Mouse (Mus musculus): Measurements from ENCODE around the gene Gm10720.
"Not testable (repeated sequence)": the region's sequence is repeated elsewhere in the genome, so short reads cannot be mapped to it uniquely, and the experiment has no call there.

Gene Gm10720

DNA sequence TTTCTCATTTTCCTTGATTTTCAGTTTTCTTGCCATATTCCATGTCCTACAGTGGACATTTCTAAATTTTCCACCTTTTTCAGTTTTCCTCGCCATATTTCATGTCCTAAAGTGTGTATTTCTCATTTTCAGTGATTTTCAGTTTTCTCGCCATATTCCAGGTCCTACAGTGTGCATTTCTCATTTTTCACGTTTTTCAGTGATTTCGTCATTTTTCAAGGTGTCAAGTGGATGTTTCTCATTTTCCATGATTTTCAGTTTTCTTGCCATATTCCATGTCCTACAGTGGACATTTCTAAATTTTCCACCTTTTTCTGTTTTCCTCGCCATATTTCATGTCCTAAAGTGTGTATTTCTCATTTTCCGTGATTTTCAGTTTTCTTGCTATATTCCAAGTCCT, 10.2 kb downstream of the Gm10720 start:
- DNase-seq (ENCODE audit: low spot score): peak; percentile 76

DNA sequence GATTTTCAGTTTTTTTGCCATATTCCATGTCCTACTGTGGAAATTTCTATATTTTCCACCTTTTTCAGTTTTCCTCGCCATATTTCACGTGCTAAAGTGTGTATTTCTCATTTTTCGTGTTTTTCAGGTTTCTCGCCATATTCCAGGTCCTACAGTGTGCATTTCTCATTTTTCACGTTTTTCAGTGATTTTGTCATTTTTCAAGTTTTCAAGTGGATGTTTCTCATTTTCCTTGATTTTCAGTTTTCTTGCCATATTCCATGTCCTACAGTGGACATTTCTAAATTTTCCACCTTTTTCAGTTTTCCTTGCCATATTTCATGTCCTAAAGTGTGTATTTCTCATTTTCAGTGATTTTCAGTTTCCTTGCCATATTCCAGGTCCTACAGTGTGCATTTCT, 10.7 kb downstream of the Gm10720 start:
- not testable (repeated sequence) for DNase-seq (ENCODE audit: low spot score)

DNA sequence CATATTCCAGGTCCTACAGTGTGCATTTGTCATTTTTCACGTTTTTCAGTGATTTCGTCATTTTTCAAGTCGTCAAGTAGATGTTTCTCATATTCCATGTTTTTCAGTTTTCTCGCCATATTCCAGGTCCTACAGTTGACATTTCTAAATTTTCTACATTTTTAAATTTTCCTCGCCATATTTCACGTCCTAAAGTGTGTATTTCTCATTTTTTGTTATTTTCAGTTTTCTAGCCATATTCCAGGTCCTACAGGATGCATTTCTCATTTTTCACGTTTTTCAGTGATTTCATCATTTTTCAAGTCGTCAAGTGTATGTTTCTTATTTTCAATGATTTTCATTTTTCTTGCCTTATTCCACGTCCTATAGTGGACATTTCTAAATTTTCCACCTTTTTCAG, 11.3 kb downstream of the Gm10720 start:
- DNase-seq (ENCODE audit: low spot score): not testable (repeated sequence)

DNA sequence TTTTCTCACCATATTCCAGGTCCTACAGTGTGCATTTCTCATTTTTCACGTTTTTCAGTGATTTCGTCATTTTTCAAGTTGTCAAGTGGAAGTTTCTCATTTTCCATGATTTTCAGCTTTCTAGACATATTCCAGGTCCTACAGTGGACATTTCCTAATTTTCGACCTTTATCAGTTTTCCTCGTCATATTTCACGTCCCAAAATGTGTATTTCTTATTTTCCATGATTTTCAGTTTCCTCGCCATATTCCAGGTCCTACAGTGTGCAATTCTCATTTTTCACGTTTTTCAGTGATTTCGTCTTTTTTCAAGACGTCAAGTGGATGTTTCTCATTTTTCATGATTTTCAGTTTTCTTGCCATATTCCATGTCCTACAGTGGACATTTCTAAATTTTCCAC, 11.7 kb downstream of the Gm10720 start:
- not testable (repeated sequence) for DNase-seq (ENCODE audit: low spot score)

DNA sequence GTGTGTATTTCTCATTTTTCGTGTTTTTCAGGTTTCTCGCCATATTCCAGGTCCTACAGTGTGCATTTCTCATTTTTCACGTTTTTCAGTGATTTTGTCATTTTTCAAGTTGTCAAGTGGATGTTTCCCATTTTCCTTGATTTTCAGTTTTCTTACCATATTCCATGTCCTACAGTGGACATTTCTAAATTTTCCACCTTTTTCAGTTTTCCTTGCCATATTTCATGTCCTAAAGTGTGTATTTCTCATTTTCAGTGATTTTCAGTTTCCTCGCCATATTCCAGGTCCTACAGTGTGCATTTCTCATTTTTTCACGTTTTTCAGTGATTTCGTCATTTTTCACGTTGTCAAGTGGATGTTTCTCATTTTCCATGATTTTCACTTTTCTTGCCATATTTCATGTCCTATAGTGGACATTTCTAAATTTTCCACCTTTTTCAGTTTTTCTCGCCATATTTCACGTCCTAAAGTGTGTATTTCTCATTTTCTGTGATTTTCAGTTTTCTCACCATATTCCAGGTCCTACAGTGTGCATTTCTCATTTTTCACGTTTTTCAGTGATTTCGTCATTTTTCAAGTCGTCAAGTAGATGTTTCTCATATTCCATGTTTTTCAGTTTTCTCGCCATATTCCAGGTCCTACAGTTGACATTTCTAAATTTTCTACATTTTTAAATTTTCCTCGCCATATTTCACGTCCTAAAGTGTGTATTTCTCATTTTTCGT, 14.0 kb downstream of the Gm10720 start:
- DNase-seq (ENCODE audit: low spot score): peak; percentile 25

DNA sequence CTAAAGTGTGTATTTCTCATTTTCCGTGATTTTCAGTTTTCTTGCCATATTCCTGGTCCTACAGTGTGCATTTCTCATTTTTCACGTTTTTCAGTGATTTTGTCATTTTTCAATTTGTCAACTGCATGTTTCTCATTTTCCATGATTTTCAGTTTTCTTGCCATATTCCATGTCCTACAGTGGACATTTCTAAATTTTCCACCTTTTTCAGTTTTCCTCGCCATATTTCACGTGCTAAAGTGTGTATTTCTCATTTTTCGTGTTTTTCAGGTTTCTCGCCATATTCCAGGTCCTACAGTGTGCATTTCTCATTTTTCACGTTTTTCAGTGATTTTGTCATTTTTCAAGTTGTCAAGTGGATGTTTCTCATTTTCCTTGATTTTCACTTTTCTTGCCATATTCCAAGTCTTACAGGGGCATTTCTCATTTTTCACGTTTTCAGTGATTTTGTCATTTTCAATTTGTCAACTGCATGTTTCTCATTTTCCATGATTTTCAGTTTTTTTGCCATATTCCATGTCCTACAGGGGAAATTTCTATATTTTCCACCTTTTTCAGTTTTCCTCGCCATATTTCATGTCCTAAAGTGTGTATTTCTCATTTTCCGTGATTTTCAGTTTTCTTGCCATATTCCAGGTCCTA, 15.3 kb downstream of the Gm10720 start:
- DNase-seq (ENCODE audit: low spot score): not testable (repeated sequence)

DNA sequence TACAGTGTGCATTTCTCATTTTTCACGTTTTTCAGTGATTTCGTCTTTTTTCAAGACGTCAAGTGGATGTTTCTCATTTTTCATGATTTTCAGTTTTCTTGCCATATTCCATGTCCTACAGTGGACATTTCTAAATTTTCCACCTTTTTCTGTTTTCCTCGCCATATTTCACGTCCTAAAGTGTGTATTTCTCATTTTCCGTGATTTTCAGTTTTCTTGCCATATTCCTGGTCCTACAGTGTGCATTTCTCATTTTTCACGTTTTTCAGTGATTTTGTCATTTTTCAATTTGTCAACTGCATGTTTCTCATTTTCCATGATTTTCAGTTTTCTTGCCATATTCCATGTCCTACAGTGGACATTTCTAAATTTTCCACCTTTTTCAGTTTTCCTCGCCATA, 18.8 kb downstream of the Gm10720 start, which contains the start of gene Gm17535:
Gene Gm17535 (plus strand): TSS at position 301 of the 400 bp plus-strand sequence.
- not testable (repeated sequence) for DNase-seq (ENCODE audit: low spot score)

DNA sequence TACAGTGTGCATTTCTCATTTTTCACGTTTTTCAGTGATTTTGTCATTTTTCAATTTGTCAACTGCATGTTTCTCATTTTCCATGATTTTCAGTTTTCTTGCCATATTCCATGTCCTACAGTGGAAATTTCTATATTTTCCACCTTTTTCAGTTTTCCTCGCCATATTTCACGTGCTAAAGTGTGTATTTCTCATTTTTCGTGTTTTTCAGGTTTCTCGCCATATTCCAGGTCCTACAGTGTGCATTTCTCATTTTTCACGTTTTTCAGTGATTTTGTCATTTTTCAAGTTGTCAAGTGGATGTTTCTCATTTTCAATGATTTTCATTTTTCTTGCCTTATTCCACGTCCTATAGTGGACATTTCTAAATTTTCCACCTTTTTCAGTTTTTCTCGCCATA, 21.1 kb downstream of the Gm10720 start, which contains the start of gene Gm10715:
Gene Gm10715 (plus strand): TSS at position 301 of the 400 bp plus-strand sequence.
- DNase-seq (ENCODE audit: low spot score): not testable (repeated sequence)

DNA sequence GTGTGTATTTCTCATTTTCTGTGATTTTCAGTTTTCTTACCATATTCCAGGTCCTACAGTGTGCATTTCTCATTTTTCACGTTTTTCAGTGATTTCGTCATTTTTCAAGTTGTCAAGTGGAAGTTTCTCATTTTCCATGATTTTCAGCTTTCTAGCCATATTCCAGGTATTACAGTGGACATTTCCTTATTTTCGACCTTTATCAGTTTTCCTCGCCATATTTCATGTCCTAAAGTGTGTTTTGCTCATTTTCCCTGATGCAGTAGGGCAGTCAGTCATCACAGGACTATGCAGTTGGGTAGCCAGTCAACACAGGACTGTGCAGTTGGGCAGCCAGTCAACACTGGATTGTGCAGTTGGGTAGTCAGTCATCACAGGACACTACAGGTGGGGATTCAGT, 22.7 kb downstream of the Gm10720 start:
- not testable (repeated sequence) for DNase-seq (ENCODE audit: low spot score)
